Mouse (Mus musculus): ENCODE data around the gene Dnaja3. TPM values are rescaled to one million over a fixed set of nuclear protein-coding genes. Genes with fewer than 3 reads are reported as not detected.

The Dnaja3 gene
- polyA plus RNA-seq, 1 experiment from 2014 or later: 68.8 TPM

DNA sequence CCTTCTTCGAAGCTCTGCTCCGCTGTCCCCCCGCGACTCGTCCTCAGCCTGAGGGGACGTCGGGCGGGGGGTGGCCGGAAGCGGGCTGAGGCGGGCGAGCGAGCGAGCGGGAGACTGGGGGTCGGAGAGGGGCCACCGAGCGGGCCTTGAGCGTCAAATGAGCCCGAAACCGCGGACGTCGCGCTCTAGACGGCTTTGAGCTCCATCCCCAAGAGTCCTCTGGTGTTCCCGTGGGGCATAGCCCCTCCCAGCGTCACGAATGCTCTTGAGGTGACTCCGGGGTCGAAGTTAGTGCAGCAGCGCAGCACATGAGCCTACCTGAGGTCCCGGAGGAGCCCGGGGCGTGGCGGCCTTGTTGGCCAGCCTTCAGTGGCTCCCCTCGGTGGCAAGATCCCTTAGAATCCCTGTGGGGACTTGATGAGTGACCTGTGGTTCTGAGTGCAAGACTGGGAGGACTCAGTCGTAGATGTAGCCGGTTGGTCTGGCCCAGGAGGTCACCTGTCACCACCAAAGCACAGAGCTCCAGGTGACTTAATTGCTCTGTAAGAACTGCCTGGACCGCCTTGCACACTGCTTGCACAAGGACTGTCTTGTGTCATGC lies 86.8 kb downstream of the Dnaja3 start:
- Histone ChIP-seq H3K27ac (ENCODE audit: low read depth, low read length) (peak overlapping the region; percentile 82), H3K9me3 (ENCODE audit: control insufficient read depth, low read length) (no peaks in the 10 kb centered on the region), H3K4me2 (replicated peaks; ENCODE audit: low read depth, low read length) (peak overlapping the region; percentile 50), H3K4me3 (ENCODE audit: low read length) (peak overlapping the region; percentile 95), H3K4me1 (ENCODE audit: control insufficient read depth, insufficient read depth, low read length) (peaks cover 11% of the 10 kb centered on the region; the same call in 1 of the 2 replicates), H3K27me3 (ENCODE audit: control insufficient read depth, insufficient read depth, low read length) (no peaks in the 10 kb centered on the region), H3K9ac (ENCODE audit: low read depth, low read length) (peak overlapping the region; percentile 92), H3K36me3 (ENCODE audit: control insufficient read depth, insufficient read depth, low read length) (no peaks in the 10 kb centered on the region)
- under 1% methylated on average over 39 of the region's 40 CpGs for WGBS
- ATAC-seq (ENCODE audit: low FRiP score, low TSS enrichment): peak; percentile 63; the same call in 1 of the 2 replicates

DNA sequence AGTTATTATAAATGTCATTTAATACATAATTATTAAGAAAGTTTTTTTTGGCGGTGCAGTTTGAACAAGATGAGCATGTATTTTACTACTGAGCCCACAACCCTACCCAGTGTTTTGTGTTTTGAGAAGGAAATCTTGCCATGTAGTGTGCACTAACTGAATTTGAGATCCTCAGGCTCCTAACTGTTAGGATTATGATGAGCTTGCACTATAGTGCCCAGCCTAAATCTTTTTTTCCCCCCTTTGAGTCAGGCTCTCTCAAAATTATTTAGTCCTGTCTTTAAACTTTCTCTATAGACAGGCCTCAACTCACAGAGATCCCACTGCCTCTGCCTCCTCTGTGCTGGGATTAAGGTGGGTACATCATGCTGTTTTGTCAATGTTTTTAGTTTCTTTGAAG lies 87.7 kb downstream of the Dnaja3 start:
- ATAC-seq (ENCODE audit: low FRiP score, low TSS enrichment): no peak
- no peak overlapping the region for H3K27ac ChIP-seq (ENCODE audit: low read depth, low read length)
- H3K36me3 ChIP-seq (ENCODE audit: control insufficient read depth, insufficient read depth, low read length): no peaks in the 10 kb centered on the region
- no peaks in the 10 kb centered on the region for H3K27me3 ChIP-seq (ENCODE audit: control insufficient read depth, insufficient read depth, low read length)
- no peak overlapping the region; the same call in 1 of the 2 replicates for H3K4me3 ChIP-seq (ENCODE audit: low read length)
- H3K4me1 ChIP-seq (ENCODE audit: control insufficient read depth, insufficient read depth, low read length): peaks cover 11% of the 10 kb centered on the region; the same call in 1 of the 2 replicates
- 93% methylated on average over 1 of the region's 1 CpGs for WGBS
- H3K9ac ChIP-seq (ENCODE audit: low read depth, low read length): no peak overlapping the region
- H3K9me3 ChIP-seq (ENCODE audit: control insufficient read depth, low read length): no peaks in the 10 kb centered on the region
- H3K4me2 ChIP-seq (replicated peaks; ENCODE audit: low read depth, low read length): peak overlapping the region; percentile 50

DNA sequence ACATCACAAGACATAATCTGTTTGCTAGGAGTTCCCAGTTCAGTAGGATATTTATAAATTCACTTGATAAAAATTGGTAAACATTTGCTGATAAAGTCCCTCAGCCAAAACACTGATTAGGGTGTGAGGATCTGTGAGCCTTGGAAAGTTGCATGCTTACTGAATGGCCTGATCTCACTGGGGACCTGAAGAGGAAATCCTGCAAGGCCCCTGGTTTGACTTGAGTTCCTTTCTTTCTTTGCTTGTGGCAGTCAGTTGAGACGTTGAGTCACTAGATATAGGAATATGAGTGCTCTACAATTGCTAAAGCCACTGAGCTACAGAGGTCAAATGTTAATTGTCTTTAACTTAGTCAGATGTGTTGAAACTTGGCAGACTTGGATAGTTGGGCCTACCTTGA lies 88.2 kb downstream of the Dnaja3 start:
- no peaks in the 10 kb centered on the region for H3K27me3 ChIP-seq (ENCODE audit: control insufficient read depth, insufficient read depth, low read length)
- peak overlapping the region; percentile 50 for H3K4me2 ChIP-seq (replicated peaks; ENCODE audit: low read depth, low read length)
- no peak overlapping the region for H3K4me3 ChIP-seq (ENCODE audit: low read length)
- H3K36me3 ChIP-seq (ENCODE audit: control insufficient read depth, insufficient read depth, low read length): no peaks in the 10 kb centered on the region
- no peak overlapping the region for H3K27ac ChIP-seq (ENCODE audit: low read depth, low read length)
- no peaks in the 10 kb centered on the region for H3K9me3 ChIP-seq (ENCODE audit: control insufficient read depth, low read length)
- H3K4me1 ChIP-seq (ENCODE audit: control insufficient read depth, insufficient read depth, low read length): peaks cover 11% of the 10 kb centered on the region; the same call in 1 of the 2 replicates
- no peak for ATAC-seq (ENCODE audit: low FRiP score, low TSS enrichment)
- H3K9ac ChIP-seq (ENCODE audit: low read depth, low read length): no peak overlapping the region
- WGBS: 57% methylated on average over 1 of the region's 1 CpGs

DNA sequence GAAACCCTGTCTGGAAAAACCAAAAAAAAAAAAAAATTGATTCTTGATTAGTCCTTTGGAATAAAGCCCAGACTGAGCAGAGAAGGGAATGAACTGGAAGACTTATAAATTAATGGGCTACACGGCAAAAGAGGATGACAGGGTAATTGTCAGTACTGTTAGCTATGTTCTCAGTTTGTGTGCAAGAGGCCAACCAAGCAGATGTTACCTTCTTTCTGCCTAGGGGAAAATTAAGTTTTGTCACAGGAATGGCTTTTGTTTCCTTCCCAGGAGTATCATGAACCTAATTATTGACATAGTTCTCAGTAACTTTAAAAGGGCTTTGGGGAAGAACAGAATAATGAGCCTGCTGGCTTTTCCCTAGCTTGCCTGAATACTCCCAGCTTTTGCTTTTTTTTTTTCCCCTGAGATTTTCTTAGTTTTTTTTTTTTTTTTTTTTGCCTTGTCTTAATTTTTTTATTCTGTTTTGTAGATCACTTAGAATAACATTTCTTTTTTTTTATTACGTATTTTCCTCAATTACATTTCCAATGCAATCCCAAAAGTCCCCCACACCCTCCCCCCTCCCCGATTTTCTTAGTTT lies 91.1 kb downstream of the Dnaja3 start:
- H3K9ac ChIP-seq (ENCODE audit: low read depth, low read length): no peak overlapping the region
- 78% methylated on average over 3 of the region's 3 CpGs for WGBS
- H3K27ac ChIP-seq (ENCODE audit: low read depth, low read length): no peak overlapping the region
- peaks cover 11% of the 10 kb centered on the region; the same call in 1 of the 2 replicates for H3K4me1 ChIP-seq (ENCODE audit: control insufficient read depth, insufficient read depth, low read length)
- H3K36me3 ChIP-seq (ENCODE audit: control insufficient read depth, insufficient read depth, low read length): no peaks in the 10 kb centered on the region
- H3K27me3 ChIP-seq (ENCODE audit: control insufficient read depth, insufficient read depth, low read length): no peaks in the 10 kb centered on the region
- H3K4me2 ChIP-seq (replicated peaks; ENCODE audit: low read depth, low read length): no peak overlapping the region
- H3K4me3 ChIP-seq (ENCODE audit: low read length): no peak overlapping the region
- ATAC-seq (ENCODE audit: low FRiP score, low TSS enrichment): no peak
- no peaks in the 10 kb centered on the region for H3K9me3 ChIP-seq (ENCODE audit: control insufficient read depth, low read length)

DNA sequence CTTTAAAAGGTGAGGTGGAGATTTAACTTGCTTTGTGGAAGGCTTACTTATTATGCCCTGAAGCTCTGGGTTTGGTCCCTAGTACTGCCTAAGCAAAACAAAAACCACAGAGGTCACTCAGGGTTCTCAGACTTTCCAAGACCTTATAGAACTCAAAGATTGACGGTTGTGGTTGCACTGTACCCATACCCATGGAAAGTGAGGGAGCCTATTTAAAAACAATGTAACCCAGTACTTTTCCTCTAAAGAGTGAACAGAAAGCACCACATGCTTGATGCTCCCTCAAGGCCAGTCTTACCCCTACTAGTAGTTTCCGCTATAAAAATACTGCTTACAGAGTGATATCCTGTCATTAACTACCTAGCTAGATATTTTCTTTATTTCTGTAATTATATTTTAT lies 96.5 kb downstream of the Dnaja3 start:
- Histone ChIP-seq H3K4me1 (ENCODE audit: control insufficient read depth, insufficient read depth, low read length) (no peaks in the 10 kb centered on the region), H3K4me3 (ENCODE audit: low read length) (no peak overlapping the region), H3K9me3 (ENCODE audit: control insufficient read depth, low read length) (no peaks in the 10 kb centered on the region), H3K27me3 (ENCODE audit: control insufficient read depth, insufficient read depth, low read length) (no peaks in the 10 kb centered on the region), H3K9ac (ENCODE audit: low read depth, low read length) (no peak overlapping the region), H3K36me3 (ENCODE audit: control insufficient read depth, insufficient read depth, low read length) (no peaks in the 10 kb centered on the region), H3K4me2 (replicated peaks; ENCODE audit: low read depth, low read length) (no peak overlapping the region), H3K27ac (ENCODE audit: low read depth, low read length) (no peak overlapping the region)
- WGBS: 75% methylated on average over 2 of the region's 2 CpGs
- ATAC-seq (ENCODE audit: low FRiP score, low TSS enrichment): no peak

- Histone ChIP-seq H3K9ac (ENCODE audit: low read depth, low read length) (no peak overlapping the region), H3K4me1 (ENCODE audit: control insufficient read depth, insufficient read depth, low read length) (no peaks in the 10 kb centered on the region), H3K36me3 (ENCODE audit: control insufficient read depth, insufficient read depth, low read length) (no peaks in the 10 kb centered on the region), H3K27me3 (ENCODE audit: control insufficient read depth, insufficient read depth, low read length) (no peaks in the 10 kb centered on the region), H3K4me2 (replicated peaks; ENCODE audit: low read depth, low read length) (no peak overlapping the region), H3K27ac (ENCODE audit: low read depth, low read length) (no peak overlapping the region), H3K9me3 (ENCODE audit: control insufficient read depth, low read length) (no peaks in the 10 kb centered on the region; the same call in 1 of the 2 replicates), H3K4me3 (ENCODE audit: low read length) (no peak overlapping the region)
- no peak for ATAC-seq (ENCODE audit: low FRiP score, low TSS enrichment)
- WGBS: 89% methylated on average over 2 of the region's 2 CpGs
Measured at GRCm38 (mm10) chr16:4739994-4740393, 100.2 kb downstream of the Dnaja3 start.

- Histone ChIP-seq H3K27ac (ENCODE audit: low read depth, low read length) (no peak overlapping the region), H3K9ac (ENCODE audit: low read depth, low read length) (no peak overlapping the region), H3K4me1 (ENCODE audit: control insufficient read depth, insufficient read depth, low read length) (no peaks in the 10 kb centered on the region), H3K4me3 (ENCODE audit: low read length) (no peak overlapping the region), H3K4me2 (replicated peaks; ENCODE audit: low read depth, low read length) (no peak overlapping the region), H3K9me3 (ENCODE audit: control insufficient read depth, low read length) (no peaks in the 10 kb centered on the region; the same call in 1 of the 2 replicates), H3K27me3 (ENCODE audit: control insufficient read depth, insufficient read depth, low read length) (no peaks in the 10 kb centered on the region), H3K36me3 (ENCODE audit: control insufficient read depth, insufficient read depth, low read length) (no peaks in the 10 kb centered on the region)
- 95% methylated on average over 1 of the region's 1 CpGs for WGBS
- no peak for ATAC-seq (ENCODE audit: low FRiP score, low TSS enrichment)
Measured at GRCm38 (mm10) chr16:4742186-4742585, 102.4 kb downstream of the Dnaja3 start.

DNA sequence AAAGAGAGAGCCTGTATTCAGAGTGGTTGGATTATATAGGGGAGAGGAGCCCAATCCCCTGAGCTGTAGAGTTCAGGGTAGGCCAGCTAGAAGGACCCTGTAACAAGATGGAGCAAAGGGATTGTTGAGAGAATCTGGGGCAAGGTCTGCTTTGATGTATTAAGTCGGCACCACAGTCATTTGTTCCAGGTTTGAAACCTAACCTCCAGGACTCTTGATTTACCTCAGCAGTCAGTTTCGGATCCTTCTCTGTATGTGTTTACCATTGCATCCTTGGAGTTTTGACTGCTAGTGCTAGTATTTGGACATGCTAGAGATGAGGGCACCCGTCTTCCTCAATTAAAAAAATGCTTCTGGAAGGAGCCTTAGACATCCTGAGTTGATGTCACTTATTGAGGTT lies 112.4 kb downstream of the Dnaja3 start:
- no peaks in the 10 kb centered on the region for H3K4me1 ChIP-seq (ENCODE audit: control insufficient read depth, insufficient read depth, low read length)
- no peaks in the 10 kb centered on the region for H3K27me3 ChIP-seq (ENCODE audit: control insufficient read depth, insufficient read depth, low read length)
- no peaks in the 10 kb centered on the region for H3K36me3 ChIP-seq (ENCODE audit: control insufficient read depth, insufficient read depth, low read length)
- H3K9ac ChIP-seq (ENCODE audit: low read depth, low read length): no peak overlapping the region
- no peak for ATAC-seq (ENCODE audit: low FRiP score, low TSS enrichment)
- 93% methylated on average over 3 of the region's 3 CpGs for WGBS
- no peak overlapping the region for H3K4me2 ChIP-seq (replicated peaks; ENCODE audit: low read depth, low read length)
- no peak overlapping the region for H3K4me3 ChIP-seq (ENCODE audit: low read length)
- H3K27ac ChIP-seq (ENCODE audit: low read depth, low read length): no peak overlapping the region
- peaks cover 5% of the 10 kb centered on the region for H3K9me3 ChIP-seq (ENCODE audit: control insufficient read depth, low read length)

DNA sequence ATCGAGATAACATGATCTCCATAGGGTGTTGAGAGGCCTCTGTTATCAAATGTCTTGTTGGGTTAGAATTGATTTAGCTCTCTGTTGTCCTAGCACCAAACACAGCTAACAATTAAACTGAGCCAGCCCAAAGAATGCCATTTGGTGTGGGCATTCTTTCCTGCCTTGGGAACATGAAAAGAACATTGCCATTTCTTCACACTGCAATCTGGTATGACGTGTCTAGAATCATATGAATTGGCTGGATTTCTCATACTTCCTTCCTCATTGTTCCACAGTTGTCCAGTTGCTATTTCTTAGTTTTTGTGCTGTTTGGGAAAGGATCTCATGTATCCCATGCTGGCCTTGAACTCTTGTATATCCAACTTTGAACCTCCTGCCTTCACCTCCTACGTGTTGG lies 114.3 kb downstream of the Dnaja3 start:
- WGBS: 59% methylated on average over 3 of the region's 3 CpGs
- Histone ChIP-seq H3K9ac (ENCODE audit: low read depth, low read length) (no peak overlapping the region), H3K27me3 (ENCODE audit: control insufficient read depth, insufficient read depth, low read length) (no peaks in the 10 kb centered on the region), H3K4me3 (ENCODE audit: low read length) (no peak overlapping the region), H3K4me2 (replicated peaks; ENCODE audit: low read depth, low read length) (no peak overlapping the region), H3K4me1 (ENCODE audit: control insufficient read depth, insufficient read depth, low read length) (no peaks in the 10 kb centered on the region), H3K36me3 (ENCODE audit: control insufficient read depth, insufficient read depth, low read length) (no peaks in the 10 kb centered on the region), H3K9me3 (ENCODE audit: control insufficient read depth, low read length) (peaks cover 5% of the 10 kb centered on the region), H3K27ac (ENCODE audit: low read depth, low read length) (no peak overlapping the region)
- ATAC-seq (ENCODE audit: low FRiP score, low TSS enrichment): no peak

Measured in kidney, embryonic 14.5 days (tissue).